Mouse (Mus musculus) hindbrain, embryonic 13.5 days (tissue): ENCODE data around the gene Gm45618. TPM values are rescaled to one million over a fixed set of nuclear protein-coding genes. Genes with fewer than 3 reads are reported as not detected.
A peak's percentile ranks its signal among the peaks of the same experiment; 100 is the strongest.

Experiments used
- ATAC-seq: fragments of 200-750 bp; cut with Nextera tagmentation; 2 replicates; pipeline ENCODE4 v1.8.0; 2017; ENCODE audit warnings: moderate TSS enrichment; ENCODE audit not compliant: low FRiP score
- H3K27ac ChIP-seq: fragments of 300-500 bp; sonication (generic); 2 replicates; pipeline ENCODE4 v1.5.1; 2015; ENCODE audit warnings: inconsistent platforms, mild to moderate bottlenecking, moderate library complexity
- H3K27me3 ChIP-seq: fragments of 300-500 bp; sonication (generic); 2 replicates; pipeline ENCODE4 v1.6.1; 2015; ENCODE audit warnings: mild to moderate bottlenecking, inconsistent platforms
- H3K36me3 ChIP-seq: fragments of 300-500 bp; sonication (generic); 2 replicates; pipeline ENCODE4 v1.6.1; 2015; ENCODE audit warnings: mild to moderate bottlenecking, inconsistent platforms
- H3K4me1 ChIP-seq: fragments of 300-500 bp; sonication (generic); replicated peaks from 2 replicates; pipeline ENCODE4 v1.6.1; 2015; ENCODE audit warnings: inconsistent platforms
- H3K4me2 ChIP-seq: fragments of 300-500 bp; sonication (generic); 2 replicates; pipeline ENCODE4 v1.6.1; 2015; ENCODE audit warnings: inconsistent platforms, mild to moderate bottlenecking, moderate library complexity
- H3K4me3 ChIP-seq: fragments of 300-500 bp; sonication (generic); 2 replicates; pipeline ENCODE4 v1.5.1; 2015; ENCODE audit warnings: mild to moderate bottlenecking, inconsistent platforms
- H3K9ac ChIP-seq: fragments of 300-500 bp; sonication (generic); 2 replicates; pipeline ENCODE4 v1.6.1; 2015; ENCODE audit warnings: mild to moderate bottlenecking, inconsistent platforms
- H3K9me3 ChIP-seq: fragments of 300-500 bp; sonication (generic); 2 replicates; pipeline ENCODE4 v1.6.1; 2016; ENCODE audit warnings: inconsistent platforms
- WGBS: fragments of 180-500 bp; shearing (Covaris S2); methylation state at CpG from one replicate; pipeline ENCODE4 v1.1.7; 2015; 5-methylcytosine and 5-hydroxymethylcytosine counted together
- polyA plus RNA-seq: library from polyadenylated mRNA; unstranded; fragments of >200 nt; fragmentation: Nextera tagmentation; extraction: Ambion mirVana; gene quantifications from 2 replicates; pipeline ENCODE4 v1.2.1, GENCODE M21; 2015

The Gm45618 gene
- polyA plus RNA-seq, 1 experiment from 2014 or later, result 0.27 TPM

DNA sequence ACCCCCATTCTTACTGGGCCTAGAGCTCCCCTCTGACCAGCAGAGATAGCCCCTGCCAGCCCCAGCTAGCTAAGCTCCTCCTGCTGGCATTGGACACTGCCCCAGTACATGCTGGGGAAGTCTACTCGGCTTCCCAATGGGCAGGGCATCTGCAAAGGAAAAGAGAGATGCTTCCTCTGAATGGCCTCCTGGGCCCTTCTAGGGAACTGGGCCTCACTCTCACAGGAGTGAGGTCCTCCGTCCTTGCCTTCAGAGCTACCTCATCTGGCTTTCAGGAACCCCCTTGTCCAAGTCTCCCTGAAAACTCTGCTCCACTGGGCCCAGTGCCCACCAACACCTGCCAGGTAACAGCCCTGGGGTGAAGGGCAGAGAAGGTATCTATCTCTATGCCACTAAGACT, 39.7 kb downstream of the Gm45618 start:
- Histone ChIP-seq H3K36me3 (peaks cover 74% of the 10 kb centered on the region), H3K4me2 (no peak overlapping the region), H3K4me1 (peaks cover 29% of the 10 kb centered on the region), H3K9ac (no peak overlapping the region), H3K27me3 (peaks cover 40% of the 10 kb centered on the region), H3K4me3 (no peak overlapping the region), H3K27ac (no peak overlapping the region), H3K9me3 (no peaks in the 10 kb centered on the region)
- 62% methylated on average over 2 of the region's 2 CpGs for WGBS
- ATAC-seq, result no peak

DNA sequence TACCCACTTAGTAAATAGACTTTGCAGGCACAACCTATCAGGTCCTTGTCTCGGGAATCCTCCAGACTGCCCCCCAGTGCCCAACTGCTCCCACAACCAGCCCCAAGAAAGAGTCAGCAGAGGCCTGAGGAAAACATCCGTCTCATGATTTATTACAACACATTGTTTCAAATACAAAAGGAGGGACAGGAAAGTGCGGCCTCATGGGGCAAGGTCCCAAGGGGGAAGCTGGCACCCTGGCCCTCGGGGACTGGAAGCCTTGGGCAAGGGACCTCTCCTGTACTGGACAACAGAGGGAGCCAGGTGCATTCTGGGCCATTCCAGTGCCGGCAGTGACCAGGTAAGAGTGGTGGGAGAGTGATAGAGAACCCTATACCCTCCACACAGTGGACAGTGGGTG, 41.2 kb downstream of the Gm45618 start:
- Histone ChIP-seq H3K9ac (0 out of 2 replicates have a peak overlapping the region, but pooled peaks have one; percentile 8), H3K27me3 (peaks cover 31% of the 10 kb centered on the region), H3K4me1 (peaks cover 21% of the 10 kb centered on the region), H3K9me3 (no peaks in the 10 kb centered on the region; the same call in 1 of the 2 replicates), H3K4me2 (no peak overlapping the region), H3K36me3 (peaks cover 59% of the 10 kb centered on the region), H3K4me3 (no peak overlapping the region), H3K27ac (no peak overlapping the region)
- WGBS, result 53% methylated on average over 5 of the region's 5 CpGs
- no peak for ATAC-seq

DNA sequence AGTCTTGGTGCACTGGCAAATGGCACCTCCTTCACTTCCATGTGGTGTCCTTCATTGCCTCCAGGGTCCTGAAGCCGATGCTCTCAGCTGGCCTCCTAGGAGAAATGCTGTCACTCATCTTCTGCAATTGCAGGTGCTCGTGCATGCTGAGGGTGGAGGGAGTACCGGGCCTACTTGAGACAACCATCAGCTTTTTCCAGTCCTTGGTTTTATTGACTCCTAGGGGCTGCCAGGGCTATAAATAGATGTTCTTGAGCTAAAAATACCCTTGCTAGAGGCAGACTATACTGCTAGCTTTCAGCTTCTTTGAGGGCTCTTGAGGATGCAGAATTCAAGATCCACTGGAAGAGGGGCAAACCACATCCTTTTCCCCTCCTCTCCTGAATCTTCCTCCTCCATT, 43.4 kb downstream of the Gm45618 start:
- no peak for ATAC-seq
- Histone ChIP-seq H3K4me3 (no peak overlapping the region), H3K36me3 (peaks cover 37% of the 10 kb centered on the region), H3K9me3 (no peaks in the 10 kb centered on the region; the same call in 1 of the 2 replicates), H3K4me1 (peaks cover 5% of the 10 kb centered on the region), H3K27ac (no peak overlapping the region), H3K27me3 (peaks cover 9% of the 10 kb centered on the region), H3K4me2 (no peak overlapping the region), H3K9ac (no peak overlapping the region)
- WGBS, result 82% methylated on average over 3 of the region's 3 CpGs

DNA sequence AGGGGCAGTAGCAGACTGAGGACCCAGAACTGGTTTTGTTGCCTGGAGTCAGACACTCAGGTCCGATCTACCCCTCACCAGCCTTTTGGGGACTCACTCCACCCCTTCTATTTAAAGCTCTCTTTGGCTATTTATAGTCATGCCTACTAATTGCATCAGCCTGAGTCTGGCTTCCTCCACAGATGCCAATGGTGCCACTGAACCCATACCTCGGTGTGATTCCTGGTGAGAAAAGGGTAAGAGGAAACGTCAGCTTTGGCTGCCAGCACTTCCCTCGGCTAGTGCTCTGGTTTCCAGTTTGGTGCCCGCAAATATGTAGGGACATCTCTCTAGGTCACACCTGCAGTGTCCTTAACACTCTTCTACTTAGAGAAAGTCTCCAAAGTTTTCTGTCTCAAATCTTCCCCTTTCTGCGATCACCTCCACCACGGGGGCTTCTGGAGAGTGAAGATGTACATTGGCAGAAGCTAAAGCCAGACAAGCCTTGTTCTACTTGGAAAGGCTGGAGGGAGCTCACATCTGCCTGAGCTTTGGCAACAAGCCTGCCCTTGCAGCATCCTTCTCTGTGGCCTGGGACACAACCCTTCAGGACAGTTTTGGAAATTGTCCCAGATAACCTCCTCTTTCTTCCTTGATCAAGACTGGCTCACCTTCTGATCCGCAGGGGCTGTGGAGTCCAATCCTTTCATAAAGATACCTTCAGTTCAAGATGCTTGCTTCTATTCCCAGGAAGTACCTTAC, 46.2 kb downstream of the Gm45618 start:
- H3K27me3 ChIP-seq, result peaks cover 14% of the 10 kb centered on the region
- H3K4me2 ChIP-seq, result no peak overlapping the region
- no peaks in the 10 kb centered on the region; the same call in 1 of the 2 replicates for H3K9me3 ChIP-seq
- 77% methylated on average over 8 of the region's 8 CpGs for WGBS
- H3K4me1 ChIP-seq, result peaks cover 11% of the 10 kb centered on the region
- no peak for ATAC-seq
- H3K4me3 ChIP-seq, result no peak overlapping the region
- no peak overlapping the region for H3K27ac ChIP-seq
- H3K36me3 ChIP-seq, result peaks cover 10% of the 10 kb centered on the region
- no peak overlapping the region for H3K9ac ChIP-seq

GRCm38 (mm10) chr7:142071717-142072116, 48.8 kb downstream of the Gm45618 start:
- H3K9me3 ChIP-seq, result no peaks in the 10 kb centered on the region; the same call in 1 of the 2 replicates
- H3K4me2 ChIP-seq, result no peak overlapping the region
- ATAC-seq, result no peak
- H3K27ac ChIP-seq, result no peak overlapping the region
- H3K4me3 ChIP-seq, result no peak overlapping the region
- H3K9ac ChIP-seq, result no peak overlapping the region
- peaks cover 11% of the 10 kb centered on the region for H3K4me1 ChIP-seq
- H3K27me3 ChIP-seq, result peaks cover 25% of the 10 kb centered on the region
- no peaks in the 10 kb centered on the region for H3K36me3 ChIP-seq

- no peak overlapping the region for H3K27ac ChIP-seq
- H3K4me1 ChIP-seq, result peaks cover 11% of the 10 kb centered on the region
- peak overlapping the region; percentile 60 for H3K9ac ChIP-seq
- peak overlapping the region; percentile 27 for H3K4me3 ChIP-seq
- H3K36me3 ChIP-seq, result no peaks in the 10 kb centered on the region
- H3K27me3 ChIP-seq, result peaks cover 25% of the 10 kb centered on the region
- no peaks in the 10 kb centered on the region; the same call in 1 of the 2 replicates for H3K9me3 ChIP-seq
- peak overlapping the region; percentile 53 for H3K4me2 ChIP-seq
- peak; percentile 66 for ATAC-seq
- WGBS, result 4% methylated on average over 8 of the region's 10 CpGs
Observed at GRCm38 (mm10) chr7:142071212-142071578, 49.3 kb downstream of the Gm45618 start.

GRCm38 (mm10) chr7:142070458-142071211, 49.9 kb downstream of the Gm45618 start:
- Histone ChIP-seq H3K27ac (no peak overlapping the region), H3K27me3 (peaks cover 25% of the 10 kb centered on the region), H3K4me1 (peaks cover 11% of the 10 kb centered on the region), H3K9ac (peak overlapping the region; percentile 60), H3K36me3 (no peaks in the 10 kb centered on the region), H3K4me2 (peak overlapping the region; percentile 53), H3K9me3 (no peaks in the 10 kb centered on the region; the same call in 1 of the 2 replicates), H3K4me3 (peak overlapping the region; percentile 27)
- 13% methylated on average over 13 of the region's 13 CpGs for WGBS
- peak; percentile 88 for ATAC-seq

Other genes starting within 250 kb of the Gm45618 start
- gene Tollip, start 202.2 kb downstream of the Gm45618 start, polyA plus RNA-seq, result 70.1 and 72.9 TPM in 2 replicates
- gene Brsk2, start 171.0 kb downstream of the Gm45618 start, polyA plus RNA-seq, result 22.5 and 24.5 TPM in 2 replicates
- gene Mob2, start 59.7 kb downstream of the Gm45618 start, polyA plus RNA-seq, result 53.0 and 53.5 TPM in 2 replicates
- 87.3 and 90.2 TPM in 2 replicates for gene Dusp8, start 24.9 kb downstream of the Gm45618 start, polyA plus RNA-seq
- gene Gm39115, start 15.3 kb upstream of the Gm45618 start, polyA plus RNA-seq, result not detected in 2 replicates
- not detected in 2 replicates for gene Gm45337, start 23.9 kb upstream of the Gm45618 start, polyA plus RNA-seq
- gene Gm29735, start 36.4 kb upstream of the Gm45618 start, polyA plus RNA-seq, result not detected in 2 replicates
- gene Gm4553, start 45.0 kb upstream of the Gm45618 start, polyA plus RNA-seq, result not detected in 2 replicates
- not detected in 2 replicates for gene Krtap5-2, start 55.3 kb upstream of the Gm45618 start, polyA plus RNA-seq
- not detected in 2 replicates for gene Gm10153, start 69.7 kb upstream of the Gm45618 start, polyA plus RNA-seq
- gene Krtap5-3, start 80.6 kb upstream of the Gm45618 start, polyA plus RNA-seq, result not detected in 2 replicates
- not detected in 2 replicates for gene Gm7579, start 91.1 kb upstream of the Gm45618 start, polyA plus RNA-seq
- not detected in 2 replicates for gene Krtap5-5, start 109.2 kb upstream of the Gm45618 start, polyA plus RNA-seq
- not detected in 2 replicates for gene Gm40460, start 120.3 kb upstream of the Gm45618 start, polyA plus RNA-seq
- not detected in 2 replicates for gene Gm2431, start 137.6 kb upstream of the Gm45618 start, polyA plus RNA-seq
- gene Gm4559, start 153.6 kb upstream of the Gm45618 start, polyA plus RNA-seq, result not detected in 2 replicates
- not detected in 2 replicates for gene Krtap5-1, start 176.4 kb upstream of the Gm45618 start, polyA plus RNA-seq
- not detected in 2 replicates for gene Krtap5-4, start 182.8 kb upstream of the Gm45618 start, polyA plus RNA-seq